Mouse (Mus musculus): ENCODE data around the gene Nek7.

The Nek7 gene

DNA sequence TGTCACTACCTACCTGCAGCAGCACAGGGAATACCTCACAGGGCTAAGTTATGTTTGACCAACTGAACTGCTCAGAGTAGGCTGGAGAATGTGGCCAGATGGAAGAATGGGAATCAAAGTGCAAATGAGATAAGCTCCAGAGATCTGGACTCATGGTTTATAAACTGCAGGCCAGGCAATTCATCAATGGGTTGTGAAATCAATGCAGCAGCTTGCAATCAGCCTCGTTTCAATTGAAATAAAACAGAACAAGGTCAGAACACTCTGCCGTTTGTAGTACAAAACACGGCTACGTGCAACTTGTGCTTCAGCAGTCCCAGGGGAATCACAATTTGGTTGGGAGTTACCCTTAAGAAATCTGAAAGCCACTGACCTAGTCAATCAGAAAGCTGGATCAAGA lies 109.4 kb downstream of the Nek7 start:
- no peak for DNase-seq (ENCODE audit: low read depth, low spot score)

- no peak for DNase-seq (ENCODE audit: low read depth, low spot score)
Measured at GRCm38 (mm10) chr1:138507446-138508043, 112.4 kb downstream of the Nek7 start.

- DNase-seq (ENCODE audit: low read depth, low spot score): no peak
Measured at GRCm38 (mm10) chr1:138507014-138507413, 112.9 kb downstream of the Nek7 start.

GRCm38 (mm10) chr1:138504228-138504627 lies 115.7 kb downstream of the Nek7 start:
- no peak for DNase-seq (ENCODE audit: low read depth, low spot score)

- DNase-seq (ENCODE audit: low read depth, low spot score): no peak
Measured at GRCm38 (mm10) chr1:138500691-138501090, 119.2 kb downstream of the Nek7 start.

DNA sequence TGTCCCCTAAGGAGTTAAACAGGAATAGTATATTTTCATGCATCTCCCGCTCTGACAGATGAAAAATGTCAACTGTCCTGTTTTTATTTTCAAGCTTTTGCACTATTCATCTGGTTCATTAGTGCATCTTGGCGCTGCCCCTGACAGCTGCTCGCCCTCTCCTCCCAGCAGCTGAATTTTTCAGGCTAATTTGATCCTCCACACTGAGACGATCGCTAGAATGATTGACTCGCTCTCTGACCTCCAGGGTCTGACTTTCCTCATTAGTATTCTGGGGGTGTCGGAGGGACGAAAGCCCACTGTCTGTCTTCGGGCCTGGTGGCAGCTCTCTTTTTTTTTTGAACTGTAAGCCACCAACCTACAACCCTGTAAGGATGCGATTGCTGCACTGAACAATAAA lies 119.8 kb downstream of the Nek7 start:
- DNase-seq (ENCODE audit: low read depth, low spot score): peak; percentile 87

- DNase-seq (ENCODE audit: low read depth, low spot score): peak; percentile 54
Measured at GRCm38 (mm10) chr1:138499461-138499860, 120.5 kb downstream of the Nek7 start.

DNA sequence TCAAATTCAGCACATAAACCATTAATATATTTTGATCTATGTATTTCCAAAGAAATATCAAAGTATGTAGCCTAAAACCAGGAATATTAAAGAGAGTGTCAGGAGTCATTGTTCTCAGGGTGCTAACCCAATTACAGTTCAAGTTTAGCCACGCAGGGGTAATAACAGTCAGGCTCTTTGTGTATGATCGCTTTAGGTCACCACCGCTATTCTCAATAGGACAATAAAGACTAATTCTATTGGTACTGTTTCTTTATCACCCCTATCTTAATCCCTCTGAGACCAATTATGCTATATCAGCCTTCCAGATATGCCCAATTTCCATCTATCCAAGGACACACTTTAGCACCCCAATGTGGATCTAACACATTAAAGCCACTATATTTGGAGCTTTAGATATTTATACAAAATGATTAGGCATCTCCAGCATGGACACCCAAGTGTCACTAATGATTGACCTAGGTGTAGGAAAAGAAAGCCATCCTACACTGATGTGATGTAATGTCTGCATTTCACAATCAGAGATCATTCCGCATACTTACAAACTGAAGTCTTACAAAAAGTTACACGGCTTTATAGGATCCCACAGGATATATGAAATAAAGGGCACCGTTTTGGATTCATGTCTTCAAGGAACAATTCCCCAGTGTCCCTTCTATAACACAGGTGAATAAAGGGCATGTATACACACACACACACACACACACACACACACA lies 128.4 kb downstream of the Nek7 start:
- DNase-seq (ENCODE audit: low read depth, low spot score): no peak

DNA sequence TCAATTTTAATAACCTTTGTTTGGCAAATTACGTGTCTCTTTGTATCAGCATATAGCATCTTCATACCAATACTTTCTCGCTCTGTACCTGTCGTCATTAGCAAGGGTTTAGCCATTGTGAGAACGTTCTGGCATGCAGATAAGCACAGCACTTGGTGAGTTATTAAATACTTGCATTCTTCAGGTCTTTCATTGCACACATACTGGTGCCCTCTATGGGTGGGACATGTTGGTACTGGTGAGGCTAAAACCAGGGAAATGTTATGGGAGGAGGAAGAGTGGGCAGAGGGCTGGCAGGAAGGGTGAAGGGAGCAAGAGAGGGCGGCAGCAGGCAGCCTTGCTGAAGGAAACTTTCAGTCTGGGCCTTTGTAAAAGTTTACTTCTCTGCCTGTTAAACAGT lies 132.4 kb downstream of the Nek7 start:
- DNase-seq (ENCODE audit: low read depth, low spot score): no peak

GRCm38 (mm10) chr1:138480694-138481093 lies 139.2 kb downstream of the Nek7 start:
- no peak for DNase-seq (ENCODE audit: low read depth, low spot score)

DNA sequence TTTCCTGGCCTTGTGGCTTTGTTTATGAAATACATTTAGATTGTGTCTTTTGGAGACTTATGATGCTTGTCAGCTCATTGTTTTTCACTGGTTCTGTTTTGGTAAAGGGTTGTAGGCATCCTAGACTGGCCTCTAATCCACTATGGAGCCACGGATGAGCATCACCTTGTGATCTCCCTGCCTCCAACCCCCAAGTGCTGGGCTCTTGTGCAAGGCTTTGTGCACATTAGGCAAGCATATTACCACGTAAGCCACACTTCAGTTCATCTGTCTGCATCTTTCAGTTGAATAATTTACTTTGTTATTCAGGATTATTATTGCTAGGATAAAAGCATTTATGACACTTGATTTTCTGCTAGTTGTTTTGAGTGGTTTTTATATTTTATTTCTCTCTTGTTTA lies 154.6 kb downstream of the Nek7 start:
- no peak for DNase-seq (ENCODE audit: low read depth, low spot score)

GRCm38 (mm10) chr1:138461425-138461824 lies 158.5 kb downstream of the Nek7 start:
- no peak for DNase-seq (ENCODE audit: low read depth, low spot score)

GRCm38 (mm10) chr1:138449476-138449851 lies 170.5 kb downstream of the Nek7 start:
- DNase-seq (ENCODE audit: low read depth, low spot score): no peak

DNA sequence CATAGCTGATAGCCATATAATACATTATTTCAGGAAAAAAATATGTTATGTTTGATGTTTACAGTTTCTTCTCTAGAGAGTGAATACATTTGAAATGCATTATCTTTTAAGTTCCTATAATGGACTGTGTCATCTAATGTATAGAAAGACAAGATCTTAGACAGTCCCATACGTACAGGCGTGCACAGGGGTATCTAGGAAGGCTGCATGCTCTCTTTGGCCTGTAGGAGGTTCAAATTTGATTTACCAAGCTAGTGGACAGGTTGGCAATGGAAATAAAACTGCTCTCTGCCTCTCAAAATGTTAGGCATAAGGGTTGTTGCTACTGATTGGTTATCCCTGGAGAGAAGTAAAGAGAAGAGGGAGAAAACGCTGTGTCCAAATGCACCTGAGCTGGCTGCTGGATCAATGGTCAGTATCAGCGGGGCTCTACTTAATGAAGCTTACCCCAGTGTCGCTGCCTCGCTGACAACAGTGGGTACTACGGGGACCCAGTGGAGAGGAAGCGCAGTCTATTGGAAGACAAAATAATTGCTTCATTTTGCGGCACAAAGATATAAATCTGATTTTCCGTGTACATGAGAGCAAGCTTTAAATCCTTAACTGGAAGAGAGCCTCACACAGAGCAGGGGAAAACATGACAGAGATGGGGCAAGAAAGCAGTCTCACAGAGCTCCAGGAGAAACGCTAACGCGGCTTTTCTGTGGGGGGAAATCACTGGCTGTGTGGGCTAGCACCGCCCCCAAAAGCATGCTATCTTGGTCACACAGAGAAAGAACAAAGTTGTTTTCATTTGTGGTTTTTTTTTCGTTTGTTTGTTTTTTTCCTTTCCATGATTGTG lies 171.1 kb downstream of the Nek7 start:
- DNase-seq (ENCODE audit: low read depth, low spot score): no peak

GRCm38 (mm10) chr1:138446846-138447245 lies 173.1 kb downstream of the Nek7 start:
- no peak for DNase-seq (ENCODE audit: low read depth, low spot score)
